Mouse (Mus musculus) CH12.LX (cell line): ENCODE measurements around the gene Nt5c2. TPM values are rescaled to one million over a fixed set of nuclear protein-coding genes. Genes with fewer than 3 reads are reported as not detected.
"Not testable (repeated sequence)": the region's sequence is repeated elsewhere in the genome, so short reads cannot be mapped to it uniquely, and the experiment has no call there.

ENCODE experiments used
- DNase-seq: peaks from one replicate; pipeline ENCODE4 v3.0.0-alpha.2; 2013; ENCODE audit errors: extremely low read depth
- H3K27ac ChIP-seq: 2 replicates; pipeline ENCODE4 v1.5.1; 2012; ENCODE audit warnings: low read depth, mild to moderate bottlenecking, control low read depth, moderate library complexity; ENCODE audit not compliant: insufficient read depth
- H3K27me3 ChIP-seq: replicated peaks from 2 replicates; pipeline ENCODE3; 2012; ENCODE audit warnings: inconsistent platforms
- H3K36me3 ChIP-seq, 2 experiments: replicated peaks in 1 of 2; 2 replicates each; pipeline versions ENCODE3 to v1.6.1; 2012; ENCODE audit warnings: inconsistent platforms in 1 of 2, low read length in 1 of 2, mild to moderate bottlenecking in 1 of 2, mixed read lengths in 1 of 2, moderate library complexity in 1 of 2; ENCODE audit not compliant: control insufficient read depth in 1 of 2, insufficient read depth in 1 of 2
- H3K4me1 ChIP-seq, 2 experiments: 2 replicates each; pipeline ENCODE4 v1.6.1; 2012; ENCODE audit warnings: inconsistent platforms in 1 of 2, moderate library complexity in 1 of 2; ENCODE audit not compliant: insufficient read depth in 2 of 2, control insufficient read depth in 1 of 2
- H3K4me2 ChIP-seq: 2 replicates; pipeline ENCODE4 v1.6.1; 2012; ENCODE audit warnings: low read depth, mild to moderate bottlenecking, control low read depth; ENCODE audit not compliant: poor library complexity, insufficient read depth, severe bottlenecking
- H3K4me3 ChIP-seq, 3 experiments: fragments of 150-350 bp in 1 of 3; sonication (generic) in 1 of 3; replicated peaks in 1 of 3; 2 replicates each; pipeline versions ENCODE3 to v1.5.1; 2011 to 2012; ENCODE audit warnings: low read depth in 2 of 3, low read length in 2 of 3, mild to moderate bottlenecking in 2 of 3, moderate library complexity in 2 of 3, control low read depth in 1 of 3, improper control_type of control experiment in 1 of 3, inconsistent platforms in 1 of 3, mixed read lengths in 1 of 3; ENCODE audit not compliant: poor library complexity in 1 of 3
- H3K79me2 ChIP-seq: replicated peaks from 2 replicates; pipeline ENCODE4 v1.6.1; 2012; ENCODE audit warnings: mild to moderate bottlenecking, moderate library complexity; ENCODE audit not compliant: control insufficient read depth, poor library complexity, insufficient read depth, severe bottlenecking; ENCODE audit errors: extremely low read depth
- H3K9ac ChIP-seq: 2 replicates; pipeline ENCODE4 v1.6.1; 2012; ENCODE audit warnings: low read depth, mild to moderate bottlenecking, control low read depth, moderate library complexity; ENCODE audit not compliant: insufficient read depth
- H3K9me3 ChIP-seq: replicated peaks from 2 replicates; pipeline ENCODE3; 2012; ENCODE audit warnings: low read length, inconsistent platforms, mixed read lengths
- CHD1 ChIP-seq: IDR thresholded peaks from 2 replicates; pipeline ENCODE4 v1.6.1; 2012; ENCODE audit warnings: low read depth, low read length, improper control_type of control experiment, inconsistent platforms
- CTCF ChIP-seq, 2 experiments: IDR thresholded peaks in 1 of 2; conservative IDR thresholded peaks in 1 of 2; 2 replicates each; pipeline ENCODE4 v1.5.1; 2011 to 2012; ENCODE audit warnings: low read depth in 2 of 2, low read length in 2 of 2, improper control_type of control experiment in 1 of 2, inconsistent platforms in 1 of 2, mild to moderate bottlenecking in 1 of 2, moderate library complexity in 1 of 2
- JUND ChIP-seq: conservative IDR thresholded peaks from 2 replicates; pipeline ENCODE4 v1.6.1; 2011; ENCODE audit warnings: low read depth, low read length, improper control_type of control experiment
- MAFK ChIP-seq: IDR thresholded peaks from 2 replicates; pipeline ENCODE4 v1.6.1; 2011; ENCODE audit warnings: low read length, improper control_type of control experiment; ENCODE audit not compliant: insufficient replicate concordance
- MAX ChIP-seq: IDR thresholded peaks from 2 replicates; pipeline ENCODE4 v1.6.1; 2011; ENCODE audit warnings: low read length, improper control_type of control experiment
- MAZ ChIP-seq: IDR thresholded peaks from 2 replicates; pipeline ENCODE4 v1.6.1; 2012; ENCODE audit warnings: low read depth, mild to moderate bottlenecking, inconsistent platforms, low read length, improper control_type of control experiment, moderate library complexity
- MEF2A ChIP-seq: IDR thresholded peaks from 2 replicates; pipeline ENCODE4 v1.6.1; 2014; ENCODE audit warnings: low read depth, mild to moderate bottlenecking, inconsistent platforms, low read length, improper control_type of control experiment, borderline replicate concordance
- MXI1 ChIP-seq: IDR thresholded peaks from 2 replicates; pipeline ENCODE4 v1.6.1; 2011; ENCODE audit warnings: mild to moderate bottlenecking, low read depth, low read length, improper control_type of control experiment
- MYC ChIP-seq: IDR thresholded peaks from 2 replicates; pipeline ENCODE4 v1.6.1; 2011; ENCODE audit warnings: low read depth, mild to moderate bottlenecking, improper control_type of control experiment, low read length
- NELFE ChIP-seq: IDR thresholded peaks from 2 replicates; pipeline ENCODE4 v1.6.1; 2011; ENCODE audit warnings: low read depth, low read length, improper control_type of control experiment
- NRF1 ChIP-seq: IDR thresholded peaks from 2 replicates; pipeline ENCODE4 v1.6.1; 2014; ENCODE audit warnings: low read depth, mild to moderate bottlenecking, inconsistent platforms, low read length, improper control_type of control experiment, moderate library complexity
- RAD21 ChIP-seq: IDR thresholded peaks from 2 replicates; pipeline ENCODE4 v1.6.1; 2011; ENCODE audit warnings: low read depth, mild to moderate bottlenecking, low read length, improper control_type of control experiment, moderate library complexity
- SIN3A ChIP-seq: IDR thresholded peaks from 2 replicates; pipeline ENCODE4 v1.6.1; 2012; ENCODE audit warnings: low read length, improper control_type of control experiment, inconsistent platforms
- SMC3 ChIP-seq: IDR thresholded peaks from 2 replicates; pipeline ENCODE4 v1.6.1; 2011; ENCODE audit warnings: low read depth, low read length, improper control_type of control experiment
- TCF12 ChIP-seq: IDR thresholded peaks from 2 replicates; pipeline ENCODE4 v1.6.1; 2014; ENCODE audit warnings: low read depth, mild to moderate bottlenecking, inconsistent platforms, low read length, improper control_type of control experiment
- USF1 ChIP-seq: IDR thresholded peaks from 2 replicates; pipeline ENCODE4 v1.6.1; 2014; ENCODE audit warnings: low read depth, mild to moderate bottlenecking, inconsistent platforms, low read length, improper control_type of control experiment
- USF2 ChIP-seq: conservative IDR thresholded peaks from 2 replicates; pipeline ENCODE4 v1.6.1; 2011; ENCODE audit warnings: low read depth, low read length, improper control_type of control experiment
- ZC3H11A ChIP-seq: IDR thresholded peaks from 2 replicates; pipeline ENCODE4 v1.6.1; 2012; ENCODE audit warnings: low read depth, mild to moderate bottlenecking, inconsistent platforms, low read length, improper control_type of control experiment
- ZKSCAN1 ChIP-seq: IDR thresholded peaks from 2 replicates; pipeline ENCODE4 v1.6.1; 2012; ENCODE audit warnings: low read depth, inconsistent platforms, low read length, improper control_type of control experiment, borderline replicate concordance
- ZNF384 ChIP-seq: IDR thresholded peaks from 2 replicates; pipeline ENCODE4 v1.6.1; 2012; ENCODE audit warnings: low read depth, low read length, improper control_type of control experiment, inconsistent platforms
- dilution Hi-C: fragments of 300-500 bp; cut with MboI; formaldehyde crosslinking; loops from 2 replicates; pipeline ENCODE4 v1.14.3; 2020; ENCODE audit warnings: low sequenced_read_pairs; ENCODE audit not compliant: extremely low pct_unique_long_range_greater_than_20kb, extremely low pct_ligation_motif_present
- in situ Hi-C: fragments of 300-500 bp; cut with MboI; formaldehyde crosslinking; loops from 3 replicates; pipeline ENCODE4 v1.14.3; 2019; ENCODE audit warnings: low sequenced_read_pairs, low pct_ligation_motif_present, low pct_unique_long_range_greater_than_20kb, mixed read lengths
- polyA plus RNA-seq: library from polyadenylated mRNA; unstranded; fragments of >175 nt; gene quantifications from 2 replicates; pipeline ENCODE4 v1.2.1, GENCODE M21; 2012; ENCODE audit warnings: low read depth; ENCODE audit not compliant: insufficient read length
- total RNA-seq, 2 experiments: library from RNA; depleted of rRNA; stranded (reverse); fragments of 300-350 nt in 1 of 2; fragments of >200 nt in 1 of 2; gene quantifications; 2 replicates each; pipeline ENCODE4 v1.2.3; 2012 to 2014

The Nt5c2 gene
- total and polyA plus RNA-seq, 3 experiments: 15.1 to 62.9 (median 21.1) TPM

DNA sequence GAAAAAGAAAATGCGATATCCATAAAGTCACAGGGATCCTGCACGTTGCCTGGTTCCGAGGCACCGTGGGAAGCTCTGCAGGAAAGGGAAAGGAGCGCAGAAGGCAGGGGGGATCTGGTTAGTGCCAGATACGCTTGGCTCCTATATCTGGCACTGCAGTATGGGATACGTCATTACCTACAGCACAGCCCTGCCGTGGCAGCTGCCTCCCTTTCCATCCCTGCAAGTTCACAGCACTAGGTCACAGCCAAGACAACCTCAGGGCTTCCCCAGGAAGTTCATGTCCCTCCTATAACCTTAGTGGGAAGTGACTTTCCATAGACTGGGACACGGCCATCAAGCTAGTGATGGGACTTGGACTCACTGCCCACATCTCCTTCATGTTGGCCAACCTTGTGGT lies 18.9 kb downstream of the Nt5c2 start:
- Histone ChIP-seq H3K9ac (no peak overlapping the region), H3K36me3 (no peaks in the 10 kb centered on the region), H3K4me1 (peaks cover 0 to 10% of the 10 kb centered on the region in 2 experiments; a peak in 2 of 4 replicates), H3K9me3 (no peaks in the 10 kb centered on the region), H3K4me2 (no peak overlapping the region), H3K79me2 (no peaks in the 10 kb centered on the region), H3K4me3 (no peak overlapping the region), H3K27me3 (no peaks in the 10 kb centered on the region), H3K27ac (no peak overlapping the region)
- in situ Hi-C loops: loop anchor here (10.0 kb wide), 1 partner anchor 321 kb away; the partner anchor contains the start of gene Cyp17a1
- dilution Hi-C loops: no loop called here
- no peak for DNase-seq
- TF ChIP-seq TCF12 (no peak), RAD21 (no peak), MAFK (no peak), MEF2A (no peak), MAZ (no peak), USF2 (no peak)

GRCm38 (mm10) chr19:46992329-46992728 lies 22.6 kb downstream of the Nt5c2 start:
- H3K27ac ChIP-seq, H3K4me3 ChIP-seq, H3K27me3 ChIP-seq, H3K36me3 ChIP-seq, H3K79me2 ChIP-seq, H3K9me3 ChIP-seq, dilution Hi-C loops, DNase-seq, H3K4me2 ChIP-seq, H3K9ac ChIP-seq: not testable (repeated sequence)
- H3K4me1 ChIP-seq: peaks cover 8 to 16% of the 10 kb centered on the region in 2 experiments
- in situ Hi-C loops: loop anchor here (10.0 kb wide), 1 partner anchor 318 kb away; the partner anchor contains the start of gene Cyp17a1
- peak in 1 of 2 experiments; percentile 26; a peak in 2 of 4 replicates for TF ChIP-seq CTCF (conservative IDR thresholded peaks at IDR 0.05 in 1 of 2, IDR thresholded peaks at IDR 0.05 in 1 of 2; ENCODE audit: low read depth in 2 of 2, low read length in 2 of 2)

DNA sequence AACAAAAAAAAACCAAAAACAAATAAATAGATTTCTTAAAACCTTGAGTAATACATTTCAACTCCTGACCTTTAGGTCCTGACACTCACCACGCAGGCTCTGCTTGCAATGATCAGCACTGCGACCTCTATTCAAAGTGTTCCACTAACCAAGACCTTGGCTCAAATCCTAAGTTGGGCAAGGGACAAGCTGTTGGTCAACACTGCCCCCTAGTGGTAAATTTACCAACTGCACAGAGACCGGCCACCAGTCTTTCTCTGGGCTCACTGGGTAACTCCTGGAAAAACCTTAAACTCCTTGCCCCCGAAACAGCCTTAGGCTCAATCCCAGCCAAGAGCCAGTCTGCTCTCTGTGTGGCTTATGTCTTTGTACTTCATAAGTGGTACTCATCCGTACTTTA lies 23.8 kb downstream of the Nt5c2 start:
- H3K9me3 ChIP-seq: no peaks in the 10 kb centered on the region
- H3K27ac ChIP-seq: no peak overlapping the region
- H3K27me3 ChIP-seq: no peaks in the 10 kb centered on the region
- in situ Hi-C loops (loop anchor here (10.0 kb wide), 1 partner anchor 316 kb away; the partner anchor contains the start of gene Cyp17a1), dilution Hi-C loops (no loop called here)
- H3K79me2 ChIP-seq: no peaks in the 10 kb centered on the region
- peaks cover 2 to 17% of the 10 kb centered on the region in 2 experiments; a peak in 3 of 4 replicates for H3K4me1 ChIP-seq
- H3K9ac ChIP-seq: no peak overlapping the region
- no peaks in the 10 kb centered on the region for H3K36me3 ChIP-seq
- H3K4me2 ChIP-seq: no peak overlapping the region
- H3K4me3 ChIP-seq: no peak overlapping the region
- TF ChIP-seq USF1 (no peak), TCF12 (0 out of 2 replicates have a peak, but pooled peaks have one; percentile 23), SMC3 (peak; percentile 95), MAX (no peak), MEF2A (peak; percentile 30; the same call in 1 of the 2 replicates), ZNF384 (peak; percentile 68), NRF1 (0 out of 2 replicates have a peak, but pooled peaks have one; percentile 43), MAFK (no peak), CTCF (conservative IDR thresholded peaks at IDR 0.05 in 1 of 2, IDR thresholded peaks at IDR 0.05 in 1 of 2; ENCODE audit: low read depth in 2 of 2, low read length in 2 of 2) (peak; percentile 86 to 98), NELFE (peak; percentile 27; the same call in 1 of the 2 replicates), CHD1 (no peak), ZC3H11A (peak; percentile 82), ZKSCAN1 (no peak), JUND (no peak; the same call in 1 of the 2 replicates), MYC (0 out of 2 replicates have a peak, but pooled peaks have one; percentile 37), MXI1 (no peak), SIN3A (peak; percentile 69; the same call in 1 of the 2 replicates)
- peak; percentile 80 for DNase-seq
